Mouse (Mus musculus): ENCODE measurements around the gene Vipr1. TPM values are rescaled to one million over a fixed set of nuclear protein-coding genes. Genes with fewer than 3 reads are reported as not detected.
"Not testable (repeated sequence)": the region's sequence is repeated elsewhere in the genome, so short reads cannot be mapped to it uniquely, and the experiment has no call there.

Vipr1 gene
- total RNA-seq (2012; rRNA removed) (0.04 and 0.08 TPM in 2 replicates), total RNA-seq (2014; rRNA removed) (not detected in 2 replicates), polyA plus RNA-seq (2012; ENCODE audit: insufficient read length, low read depth) (0.11 TPM in 2 replicates)

DNA sequence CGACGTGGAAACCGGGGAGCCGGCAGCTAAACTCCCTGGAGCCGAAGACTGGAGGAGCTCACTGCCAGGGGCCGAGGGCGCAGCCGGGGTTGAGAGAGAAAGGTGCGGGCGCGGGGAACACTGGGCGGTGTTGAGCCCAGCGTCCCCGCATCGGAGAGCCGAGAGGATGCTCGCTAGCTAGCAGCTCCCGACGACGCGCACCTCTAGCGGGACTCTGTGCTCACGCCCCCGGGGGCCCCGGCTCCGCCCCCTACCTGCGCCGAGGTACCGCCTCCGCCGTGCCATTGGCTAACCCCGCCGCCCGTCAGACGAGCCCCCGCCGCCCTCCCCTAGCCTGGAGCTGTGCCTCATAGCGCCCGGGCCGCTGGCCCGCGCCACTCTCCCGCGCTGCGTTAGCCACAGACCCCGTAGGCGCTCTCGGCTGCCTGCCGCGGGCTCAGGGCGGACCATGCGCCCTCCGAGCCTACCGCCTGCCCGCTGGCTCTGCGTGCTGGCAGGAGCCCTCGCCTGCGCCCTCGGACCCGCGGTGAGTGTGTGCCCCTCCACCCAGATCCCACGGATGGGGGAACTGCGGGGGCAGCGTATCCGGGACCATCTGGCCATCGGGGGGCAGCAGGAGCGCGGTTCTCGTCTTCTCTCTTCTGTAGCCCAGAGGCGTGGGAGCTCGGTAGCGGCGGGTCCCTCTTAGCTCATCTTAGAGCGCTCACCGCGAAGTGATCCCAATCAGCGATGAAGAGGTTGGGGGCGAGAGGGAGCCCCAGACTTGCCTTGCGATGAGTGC is at the start of gene Vipr1:
Vipr1 (plus strand) TSS at position 316 of the 781 bp plus-strand sequence.
- Histone ChIP-seq H3K9me3 (replicated peaks; ENCODE audit: low read length) (peaks cover 17% of the 10 kb centered on the region), H3K27me3 (replicated peaks) (peaks cover 37% of the 10 kb centered on the region), H3K27ac (ENCODE audit: insufficient read depth, low read depth) (no peak within 1 kb of the TSS), H3K4me1 (ENCODE audit: control insufficient read depth in 1 of 2, insufficient read depth in 2 of 2) (no peaks in the 10 kb centered on the region), H3K36me3 (replicated peaks in 1 of 2; ENCODE audit: control insufficient read depth in 1 of 2, insufficient read depth in 1 of 2, low read length in 1 of 2) (no peaks in the 10 kb centered on the region), H3K4me2 (ENCODE audit: insufficient read depth, low read depth, poor library complexity, severe bottlenecking) (no peak within 1 kb of the TSS; the same call in 1 of the 2 replicates), H3K9ac (ENCODE audit: insufficient read depth, low read depth) (no peak within 1 kb of the TSS), H3K4me3 (replicated peaks in 1 of 3; ENCODE audit: low read depth in 2 of 3, low read length in 2 of 3, poor library complexity in 1 of 3) (no peak within 1 kb of the TSS), H3K79me2 (replicated peaks; ENCODE audit: control insufficient read depth, extremely low read depth, insufficient read depth, poor library complexity, severe bottlenecking) (no peaks in the 10 kb centered on the region)
- in situ Hi-C loops (cut with MboI; ENCODE audit: low pct_ligation_motif_present, low pct_unique_long_range_greater_than_20kb, low sequenced_read_pairs) (no loop called here), dilution Hi-C loops (cut with MboI; ENCODE audit: extremely low pct_ligation_motif_present, extremely low pct_unique_long_range_greater_than_20kb, low sequenced_read_pairs) (no loop called here)
- DNase-seq (ENCODE audit: extremely low read depth), result no peak
- TF ChIP-seq USF2 (conservative IDR thresholded peaks at IDR 0.05; ENCODE audit: low read depth, low read length) (no peak), NRF1 (IDR thresholded peaks at IDR 0.05; ENCODE audit: low read depth, low read length) (no peak), JUN (IDR thresholded peaks at IDR 0.05; ENCODE audit: insufficient read depth, low read depth, low read length) (no peak), ELF1 (IDR thresholded peaks at IDR 0.05; ENCODE audit: low read depth, low read length) (no peak), BHLHE40 (IDR thresholded peaks at IDR 0.05; ENCODE audit: low read depth, low read length) (no peak), ZC3H11A (IDR thresholded peaks at IDR 0.05; ENCODE audit: low read depth, low read length) (no peak), CHD1 (IDR thresholded peaks at IDR 0.05; ENCODE audit: low read depth, low read length) (no peak)

DNA sequence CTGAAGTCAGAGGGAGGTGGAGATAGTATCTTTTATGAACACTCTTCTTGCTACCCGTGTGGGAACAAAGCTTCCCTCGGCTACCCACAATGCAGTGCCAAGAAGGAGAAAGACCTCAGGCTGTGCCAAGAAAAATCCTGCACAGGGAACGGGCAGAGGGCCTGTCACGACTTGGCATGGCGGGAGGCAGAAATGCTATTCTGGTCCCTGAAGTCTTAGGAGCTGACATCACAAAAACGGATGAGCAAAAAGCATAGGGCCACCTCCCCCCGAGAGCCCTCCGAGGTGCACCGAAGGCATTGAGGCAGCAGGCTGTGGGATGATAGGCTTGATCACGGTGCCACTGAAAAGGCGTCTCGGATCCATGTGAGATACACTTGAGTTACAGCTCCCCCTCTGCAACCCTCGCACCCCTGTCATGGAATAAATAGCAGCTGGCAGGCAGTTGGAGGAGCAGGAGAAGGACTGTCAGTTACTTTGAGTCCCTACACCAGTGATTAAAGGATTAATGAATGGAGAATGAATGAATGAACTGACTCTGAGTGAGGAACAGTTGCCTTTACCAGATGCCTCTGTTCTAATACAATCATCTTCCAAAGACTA is 49.5 kb upstream of the Vipr1 start:
- Histone ChIP-seq H3K4me1 (ENCODE audit: control insufficient read depth in 1 of 2, insufficient read depth in 2 of 2) (no peaks in the 10 kb centered on the region), H3K79me2 (replicated peaks; ENCODE audit: control insufficient read depth, extremely low read depth, insufficient read depth, poor library complexity, severe bottlenecking) (no peaks in the 10 kb centered on the region), H3K36me3 (replicated peaks in 1 of 2; ENCODE audit: control insufficient read depth in 1 of 2, insufficient read depth in 1 of 2, low read length in 1 of 2) (no peaks in the 10 kb centered on the region), H3K27me3 (replicated peaks) (no peaks in the 10 kb centered on the region), H3K4me2 (ENCODE audit: insufficient read depth, low read depth, poor library complexity, severe bottlenecking) (no peak overlapping the region), H3K27ac (ENCODE audit: insufficient read depth, low read depth) (no peak overlapping the region), H3K9me3 (replicated peaks; ENCODE audit: low read length) (peaks cover 14% of the 10 kb centered on the region), H3K9ac (ENCODE audit: insufficient read depth, low read depth) (no peak overlapping the region), H3K4me3 (replicated peaks in 1 of 3; ENCODE audit: low read depth in 2 of 3, low read length in 2 of 3, poor library complexity in 1 of 3) (no peak overlapping the region)
- in situ Hi-C loops (cut with MboI; ENCODE audit: low pct_ligation_motif_present, low pct_unique_long_range_greater_than_20kb, low sequenced_read_pairs), result no loop called here
- dilution Hi-C loops (cut with MboI; ENCODE audit: extremely low pct_ligation_motif_present, extremely low pct_unique_long_range_greater_than_20kb, low sequenced_read_pairs), result no loop called here
- DNase-seq (ENCODE audit: extremely low read depth), result no peak
- TF ChIP-seq RCOR1 (conservative IDR thresholded peaks at IDR 0.05; ENCODE audit: low read depth, low read length) (no peak), NRF1 (IDR thresholded peaks at IDR 0.05; ENCODE audit: low read depth, low read length) (no peak), BHLHE40 (IDR thresholded peaks at IDR 0.05; ENCODE audit: low read depth, low read length) (no peak), ETS1 (conservative IDR thresholded peaks at IDR 0.05; ENCODE audit: low read depth, low read length) (no peak), JUN (IDR thresholded peaks at IDR 0.05; ENCODE audit: insufficient read depth, low read depth, low read length) (no peak), E2F4 (IDR thresholded peaks at IDR 0.05; ENCODE audit: insufficient replicate concordance, low read depth, low read length) (no peak), ZKSCAN1 (IDR thresholded peaks at IDR 0.05; ENCODE audit: borderline replicate concordance, low read depth, low read length) (no peak), IRF4 (IDR thresholded peaks at IDR 0.05; ENCODE audit: low read depth, low read length) (no peak)

DNA sequence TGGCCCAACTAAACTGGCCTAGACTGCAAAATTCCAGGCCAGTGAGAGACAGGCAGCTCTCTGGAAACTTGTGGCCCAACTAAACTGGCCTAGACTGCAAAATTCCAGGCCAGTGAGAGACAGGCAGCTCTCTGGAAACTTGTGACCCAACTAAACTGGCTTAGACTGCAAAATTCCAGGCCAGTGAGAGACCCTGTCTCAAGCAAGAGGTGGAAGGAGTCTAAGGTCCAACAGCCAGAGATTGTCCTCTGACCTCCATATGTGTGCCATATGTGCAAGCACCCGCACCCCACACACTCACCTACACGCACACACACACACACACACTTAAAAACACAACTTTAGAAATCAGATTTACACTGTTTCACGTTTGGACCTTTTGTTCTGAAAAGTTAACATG is 48.7 kb upstream of the Vipr1 start:
- H3K9ac ChIP-seq (ENCODE audit: insufficient read depth, low read depth); in situ Hi-C loops (cut with MboI; ENCODE audit: low pct_ligation_motif_present, low pct_unique_long_range_greater_than_20kb, low sequenced_read_pairs); H3K27ac ChIP-seq (ENCODE audit: insufficient read depth, low read depth); H3K27me3 ChIP-seq (replicated peaks); H3K4me1 ChIP-seq (ENCODE audit: control insufficient read depth in 1 of 2, insufficient read depth in 2 of 2); H3K9me3 ChIP-seq (replicated peaks; ENCODE audit: low read length); H3K79me2 ChIP-seq (replicated peaks; ENCODE audit: control insufficient read depth, extremely low read depth, insufficient read depth, poor library complexity, severe bottlenecking); dilution Hi-C loops (cut with MboI; ENCODE audit: extremely low pct_ligation_motif_present, extremely low pct_unique_long_range_greater_than_20kb, low sequenced_read_pairs); H3K4me3 ChIP-seq (replicated peaks in 1 of 3; ENCODE audit: low read depth in 2 of 3, low read length in 2 of 3, poor library complexity in 1 of 3); DNase-seq (ENCODE audit: extremely low read depth); H3K36me3 ChIP-seq (replicated peaks in 1 of 2; ENCODE audit: control insufficient read depth in 1 of 2, insufficient read depth in 1 of 2, low read length in 1 of 2); H3K4me2 ChIP-seq (ENCODE audit: insufficient read depth, low read depth, poor library complexity, severe bottlenecking): not testable (repeated sequence)
